Mouse (Mus musculus): ENCODE data around the gene Hsf2bp.

DNA sequence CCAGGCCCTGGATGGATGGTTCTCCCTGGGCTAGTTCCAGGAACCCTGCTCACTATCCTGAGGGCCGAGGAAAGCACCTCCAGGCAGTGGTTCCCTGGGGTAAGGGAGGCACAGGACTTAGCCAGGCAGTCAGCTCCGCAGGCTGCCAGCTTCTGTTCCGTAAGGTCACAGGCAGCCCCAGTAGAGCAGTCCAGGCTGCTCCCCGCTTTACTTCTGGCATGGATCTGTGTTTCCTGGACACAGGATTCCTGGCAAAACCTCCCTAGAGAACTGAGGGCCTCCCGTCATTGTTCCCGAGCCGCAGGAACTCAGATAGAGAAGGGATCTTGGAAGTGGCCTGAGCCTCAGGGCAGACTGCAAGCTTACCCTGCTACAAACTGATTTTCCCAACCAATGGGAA, 104.7 kb downstream of the Hsf2bp start:
- no peak for TF ChIP-seq POLR2A (IDR thresholded peaks at IDR 0.05; ENCODE audit: borderline replicate concordance, insufficient read depth, low read length)
- TF ChIP-seq CTCF (IDR thresholded peaks at IDR 0.05; ENCODE audit: borderline replicate concordance, insufficient read depth, low read depth, low read length) = no peak
